Mouse (Mus musculus) inflammation-experienced regulatory T-cells, adult 6 months (primary cell): Measurements from ENCODE around the gene Topbp1. TPM values are rescaled to one million over a fixed set of nuclear protein-coding genes. Genes with fewer than 3 reads are reported as not detected.

Experiments used
- ATAC-seq: one replicate; pipeline ENCODE4 v1.8.0; 2017
- polyA plus RNA-seq, 3 experiments: library from polyadenylated mRNA; unstranded; fragments of 100-300 nt; shearing (Covaris generic); gene quantifications; one replicate each; pipeline ENCODE4 v1.2.1; 2017

Gene Topbp1
- polyA plus RNA-seq, 3 experiments from 2014 or later = 23.6 to 30.2 (median 29.7) TPM

DNA sequence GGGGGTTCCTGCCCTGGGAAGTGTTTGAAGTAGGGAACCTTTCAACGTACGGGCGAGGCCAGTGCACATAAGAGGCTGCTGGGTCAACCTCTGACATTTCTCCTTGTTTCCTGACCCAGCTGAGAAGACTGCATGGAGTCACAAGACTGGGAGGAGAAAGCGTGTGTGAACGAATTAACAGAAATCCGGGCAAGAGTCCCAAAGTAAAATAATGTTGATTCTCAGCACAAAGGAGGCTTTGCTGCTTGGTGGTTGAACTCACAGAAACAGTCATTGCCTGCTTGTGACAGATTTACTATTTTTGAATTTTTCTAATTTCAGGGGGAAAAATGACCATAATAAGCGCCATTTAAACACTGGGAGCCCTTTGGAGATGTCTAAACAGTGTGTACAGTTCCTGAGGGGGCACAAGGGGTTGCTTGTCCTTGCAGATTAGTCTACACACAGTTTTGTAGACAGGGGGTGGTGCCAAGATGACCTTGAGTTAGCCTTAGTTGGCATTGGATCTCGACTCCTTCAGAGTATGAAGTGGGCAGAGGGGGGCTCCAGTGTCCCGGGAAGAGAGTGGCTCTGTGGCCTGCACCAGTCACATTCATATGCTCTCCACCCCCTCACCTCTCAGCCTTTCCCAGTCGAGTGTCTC lies 82.1 kb downstream of the Topbp1 start:
- no peak for ATAC-seq

DNA sequence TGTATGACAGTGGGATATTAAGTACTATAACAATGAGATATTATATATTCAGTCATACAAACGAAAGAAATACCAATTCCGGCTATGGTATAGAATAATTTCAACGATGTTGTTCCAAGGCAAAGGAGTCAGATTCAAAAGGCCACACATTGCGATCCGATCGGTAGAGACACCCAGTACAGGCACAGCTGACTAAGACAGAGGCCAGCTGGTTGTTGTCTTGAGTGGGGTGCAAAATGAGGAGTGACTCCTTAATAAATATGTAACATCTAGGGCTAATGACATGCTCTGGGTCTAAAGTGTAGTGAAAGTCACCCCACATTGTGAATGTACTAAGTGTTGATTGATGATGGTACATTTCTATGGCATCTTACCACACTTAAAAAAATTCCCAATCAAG lies 84.2 kb downstream of the Topbp1 start:
- ATAC-seq = no peak

DNA sequence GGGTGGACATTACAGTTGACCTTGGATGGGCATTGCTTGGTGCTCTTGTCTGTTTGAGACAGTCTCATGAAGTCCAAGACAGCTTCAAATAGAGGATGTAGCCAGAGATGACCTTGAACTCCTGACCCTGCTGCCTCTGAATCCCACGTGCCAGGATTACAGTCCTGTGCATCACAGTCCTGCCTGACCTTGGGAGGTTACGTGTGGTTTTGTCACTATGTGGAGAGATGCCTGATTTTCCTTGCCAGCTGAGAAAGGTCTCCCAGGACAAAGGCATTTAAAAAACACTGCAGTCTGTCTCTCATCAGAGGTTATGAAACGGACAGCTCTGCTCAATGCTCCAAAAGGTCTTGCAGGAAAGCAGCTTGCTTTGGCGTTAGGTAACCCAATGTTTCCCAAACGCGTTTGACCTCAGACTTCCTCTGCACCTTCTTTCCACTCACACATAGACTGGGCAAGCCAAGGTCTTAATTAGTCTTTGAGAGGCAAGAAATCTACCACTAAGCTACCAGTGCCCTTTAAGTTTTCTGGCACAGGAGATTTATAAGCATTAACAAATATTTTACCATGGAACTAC lies 86.9 kb downstream of the Topbp1 start:
- no peak for ATAC-seq

DNA sequence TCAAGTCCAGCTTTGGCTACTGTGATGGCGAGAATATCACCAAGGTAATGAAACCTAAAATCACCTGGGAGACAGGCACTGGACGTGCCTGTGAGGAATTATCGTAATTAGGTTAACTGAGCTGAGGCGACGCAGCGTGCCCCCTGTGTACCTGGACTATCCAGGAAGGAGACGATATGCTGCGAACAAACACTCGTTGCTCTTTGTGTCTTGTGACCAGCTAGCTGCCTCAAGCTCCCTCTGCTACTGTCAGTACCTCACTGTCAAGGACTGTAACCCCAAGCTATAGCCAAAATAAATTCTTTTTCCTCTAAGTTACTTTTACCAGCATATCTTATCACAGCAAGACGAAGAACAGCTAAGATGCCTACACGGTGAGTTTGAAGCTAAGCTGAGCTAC lies 88.2 kb downstream of the Topbp1 start:
- no peak for ATAC-seq

DNA sequence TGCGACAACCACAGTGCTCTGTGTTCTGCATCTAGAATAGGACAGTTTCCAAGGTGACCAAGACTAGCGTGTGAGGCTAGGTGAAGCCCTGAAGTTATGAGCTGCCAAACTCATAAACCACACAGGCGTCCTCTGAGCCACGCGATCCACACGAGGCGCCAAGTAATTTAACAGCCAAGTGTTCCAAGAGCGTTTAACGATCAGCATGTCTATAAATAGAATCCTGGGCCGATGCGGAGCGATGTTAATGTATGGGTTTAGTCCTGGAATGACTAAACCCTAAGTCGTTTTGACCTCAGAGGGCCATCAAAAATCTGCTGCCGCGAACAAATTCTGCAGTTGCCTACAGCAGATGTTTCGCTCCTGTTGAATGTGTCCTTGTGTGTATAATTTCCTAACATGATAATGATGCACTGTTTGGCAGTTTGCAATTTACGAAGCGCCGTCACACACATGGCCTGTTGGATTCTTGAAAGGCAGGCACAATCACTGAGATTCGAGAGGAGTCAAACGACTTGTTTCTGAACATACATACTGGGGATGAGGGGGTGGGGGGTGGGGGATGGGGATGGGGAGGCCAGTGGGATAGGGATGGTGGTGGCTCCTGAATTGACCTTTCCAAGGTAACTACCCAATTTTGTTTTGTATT lies 93.6 kb downstream of the Topbp1 start:
- no peak for ATAC-seq

Other genes with a start within 250 kb of the Topbp1 start
- gene Rab6b, start 193.4 kb upstream of the Topbp1 start, polyA plus RNA-seq = 1 to 10 TPM in 1 of 3 experiments, under 1 TPM in 1, not detected in 1; 0.26 to 8.1 TPM
- gene Srprb, start 103.1 kb upstream of the Topbp1 start, polyA plus RNA-seq = 10 to 100 TPM; 24.6 to 35.8 (median 30.2) TPM
- gene Gm20425, start 74.9 kb upstream of the Topbp1 start, polyA plus RNA-seq = 1 to 10 TPM; 1.2 to 2.2 (median 1.5) TPM
- 1 to 10 TPM in 1 of 3 experiments, under 1 TPM in 2; 0.37 to 3.0 (median 0.43) TPM for gene Trf, start 74.8 kb upstream of the Topbp1 start, polyA plus RNA-seq
- not detected for gene 1300017J02Rik, start 133 bp upstream of the Topbp1 start, polyA plus RNA-seq
- 100 to 1,000 TPM in 1 of 3 experiments, 10 to 100 TPM in 2; 70.3 to 256 (median 81.7) TPM for gene Cdv3, start 60.6 kb downstream of the Topbp1 start, polyA plus RNA-seq
- gene Bfsp2, start 175.2 kb downstream of the Topbp1 start, polyA plus RNA-seq = under 1 TPM in 1 of 3 experiments, not detected in 2; 0.88 TPM